Mouse (Mus musculus): ENCODE results near the gene Gm20388. TPM values are rescaled to one million over a fixed set of nuclear protein-coding genes. Genes with fewer than 3 reads are reported as not detected.

The Gm20388 gene
- total RNA-seq, 1 experiment, result 27.0 TPM

- Histone ChIP-seq H3K27ac (ENCODE audit: insufficient read depth, low read depth, low read length, poor library complexity, severe bottlenecking) (no peak overlapping the region), H3K4me1 (ENCODE audit: control insufficient read depth in 2 of 2, insufficient read depth in 2 of 2, low read length in 2 of 2, poor library complexity in 1 of 2) (no peaks in the 10 kb centered on the region), H3K9me3 (ENCODE audit: control insufficient read depth, insufficient read depth, low read depth, low read length) (no peaks in the 10 kb centered on the region), H3K4me3 (ENCODE audit: insufficient read depth in 1 of 2, low read depth in 1 of 2, low read length in 2 of 2, poor library complexity in 1 of 2, severe bottlenecking in 1 of 2) (no peak overlapping the region), H3K9ac (ENCODE audit: insufficient read depth, low read depth, low read length, poor library complexity, severe bottlenecking) (no peak overlapping the region), H3K36me3 (ENCODE audit: control insufficient read depth, insufficient read depth, low read length, poor library complexity, severe bottlenecking) (no peaks in the 10 kb centered on the region)
- TF ChIP-seq ZNF384 (IDR thresholded peaks at IDR 0.05; ENCODE audit: low read depth, low read length) (no peak), MAFK (IDR thresholded peaks at IDR 0.05; ENCODE audit: insufficient read depth, low read depth, low read length) (no peak), HCFC1 (IDR thresholded peaks at IDR 0.05; ENCODE audit: borderline replicate concordance, insufficient read depth, low read length) (no peak), CHD2 (IDR thresholded peaks at IDR 0.05; ENCODE audit: low read depth, low read length) (no peak)
- in situ Hi-C loops (cut with MboI; ENCODE audit: low sequenced_read_pairs in 2 of 2, unreplicated experiment in 2 of 2), result no loop called here
- DNase-seq (ENCODE audit: low read depth, low spot score), result no peak
Measured at GRCm38 (mm10) chr8:120959470-120959891, 1048.8 kb downstream of the Gm20388 start.

DNA sequence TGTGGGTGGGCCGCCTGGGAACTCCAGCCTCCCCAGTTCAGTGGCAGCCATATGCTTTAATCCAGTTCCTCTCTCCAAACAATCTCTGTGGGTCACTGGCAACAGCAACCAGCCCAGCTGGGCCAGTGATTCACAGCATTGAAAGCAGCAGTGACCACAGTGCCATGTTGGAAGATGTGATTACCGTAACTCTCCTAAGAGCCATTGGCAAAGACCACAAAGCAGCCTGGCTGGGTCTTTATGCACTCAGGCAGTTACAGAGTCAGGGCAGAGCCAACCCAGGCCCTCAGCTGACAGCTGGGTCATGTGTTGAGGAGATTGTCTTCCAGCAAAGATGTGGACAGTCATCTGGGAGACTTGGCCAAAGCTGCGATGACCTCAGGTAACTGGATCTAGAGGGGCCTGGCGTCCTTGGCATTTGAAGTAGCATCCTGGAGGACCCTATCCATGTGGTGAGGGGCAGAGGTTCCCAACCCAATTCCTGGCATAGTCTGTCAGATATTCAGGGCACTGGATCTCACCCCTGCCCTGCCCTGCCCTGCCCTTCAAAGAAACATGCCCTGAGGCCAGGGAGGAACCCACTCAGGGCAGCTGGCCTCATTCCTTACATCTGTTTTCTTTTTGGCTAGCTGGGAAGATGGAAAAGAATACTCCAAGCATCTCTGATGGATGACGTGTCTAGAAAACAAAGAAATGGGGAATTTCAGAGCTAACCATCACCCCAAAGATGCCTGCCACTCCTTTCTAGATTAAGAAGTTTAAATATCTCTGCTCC is 1052.2 kb downstream of the Gm20388 start:
- no peaks in the 10 kb centered on the region for H3K36me3 ChIP-seq (ENCODE audit: control insufficient read depth, insufficient read depth, low read length, poor library complexity, severe bottlenecking)
- no peaks in the 10 kb centered on the region for H3K9me3 ChIP-seq (ENCODE audit: control insufficient read depth, insufficient read depth, low read depth, low read length)
- no peak overlapping the region for H3K4me3 ChIP-seq (ENCODE audit: insufficient read depth in 1 of 2, low read depth in 1 of 2, low read length in 2 of 2, poor library complexity in 1 of 2, severe bottlenecking in 1 of 2)
- no peak overlapping the region for H3K9ac ChIP-seq (ENCODE audit: insufficient read depth, low read depth, low read length, poor library complexity, severe bottlenecking)
- H3K27ac ChIP-seq (ENCODE audit: insufficient read depth, low read depth, low read length, poor library complexity, severe bottlenecking), result no peak overlapping the region
- no peaks in the 10 kb centered on the region for H3K4me1 ChIP-seq (ENCODE audit: control insufficient read depth in 2 of 2, insufficient read depth in 2 of 2, low read length in 2 of 2, poor library complexity in 1 of 2)
- DNase-seq (ENCODE audit: low read depth, low spot score), result no peak
- in situ Hi-C loops (cut with MboI; ENCODE audit: low sequenced_read_pairs in 2 of 2, unreplicated experiment in 2 of 2), result no loop called here
- TF ChIP-seq ZNF384 (IDR thresholded peaks at IDR 0.05; ENCODE audit: low read depth, low read length) (no peak), MAFK (IDR thresholded peaks at IDR 0.05; ENCODE audit: insufficient read depth, low read depth, low read length) (no peak), HCFC1 (IDR thresholded peaks at IDR 0.05; ENCODE audit: borderline replicate concordance, insufficient read depth, low read length) (no peak), CHD2 (IDR thresholded peaks at IDR 0.05; ENCODE audit: low read depth, low read length) (no peak), ZC3H11A (IDR thresholded peaks at IDR 0.05; ENCODE audit: borderline replicate concordance, low read depth, low read length) (no peak)

GRCm38 (mm10) chr8:120966557-120966956 is 1055.9 kb downstream of the Gm20388 start:
- no peaks in the 10 kb centered on the region for H3K4me1 ChIP-seq (ENCODE audit: control insufficient read depth in 2 of 2, insufficient read depth in 2 of 2, low read length in 2 of 2, poor library complexity in 1 of 2)
- no peaks in the 10 kb centered on the region for H3K36me3 ChIP-seq (ENCODE audit: control insufficient read depth, insufficient read depth, low read length, poor library complexity, severe bottlenecking)
- H3K9me3 ChIP-seq (ENCODE audit: control insufficient read depth, insufficient read depth, low read depth, low read length), result no peaks in the 10 kb centered on the region
- H3K4me3 ChIP-seq (ENCODE audit: insufficient read depth in 1 of 2, low read depth in 1 of 2, low read length in 2 of 2, poor library complexity in 1 of 2, severe bottlenecking in 1 of 2), result no peak overlapping the region
- no peak overlapping the region for H3K9ac ChIP-seq (ENCODE audit: insufficient read depth, low read depth, low read length, poor library complexity, severe bottlenecking)
- no peak overlapping the region for H3K27ac ChIP-seq (ENCODE audit: insufficient read depth, low read depth, low read length, poor library complexity, severe bottlenecking)
- no peak for DNase-seq (ENCODE audit: low read depth, low spot score)
- in situ Hi-C loops (cut with MboI; ENCODE audit: low sequenced_read_pairs in 2 of 2, unreplicated experiment in 2 of 2), result no loop called here
- TF ChIP-seq ZC3H11A (IDR thresholded peaks at IDR 0.05; ENCODE audit: borderline replicate concordance, low read depth, low read length) (no peak), CHD2 (IDR thresholded peaks at IDR 0.05; ENCODE audit: low read depth, low read length) (no peak), HCFC1 (IDR thresholded peaks at IDR 0.05; ENCODE audit: borderline replicate concordance, insufficient read depth, low read length) (no peak), ZNF384 (IDR thresholded peaks at IDR 0.05; ENCODE audit: low read depth, low read length) (no peak)

DNA sequence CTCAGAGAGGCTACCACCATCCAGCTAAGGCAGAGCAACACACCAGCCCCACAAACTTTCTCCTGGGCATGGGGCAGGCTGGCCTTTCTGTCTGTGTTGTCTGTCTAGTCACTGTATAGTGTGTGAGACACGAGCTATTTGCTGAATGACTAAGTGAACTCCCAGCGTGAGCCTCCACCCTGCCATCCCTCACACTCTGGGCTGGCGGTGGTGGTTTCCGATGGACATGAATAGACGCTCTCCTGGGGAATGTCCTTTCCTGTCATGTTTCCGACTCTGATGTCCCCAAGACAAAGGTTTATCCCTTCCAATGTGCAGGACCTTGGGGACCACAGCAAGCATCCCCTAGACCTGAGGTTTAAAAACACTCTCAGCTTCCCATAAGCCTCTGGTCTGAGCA is 1057.7 kb downstream of the Gm20388 start:
- H3K9me3 ChIP-seq (ENCODE audit: control insufficient read depth, insufficient read depth, low read depth, low read length), result no peaks in the 10 kb centered on the region
- H3K27ac ChIP-seq (ENCODE audit: insufficient read depth, low read depth, low read length, poor library complexity, severe bottlenecking), result no peak overlapping the region
- H3K4me3 ChIP-seq (ENCODE audit: insufficient read depth in 1 of 2, low read depth in 1 of 2, low read length in 2 of 2, poor library complexity in 1 of 2, severe bottlenecking in 1 of 2), result no peak overlapping the region
- H3K4me1 ChIP-seq (ENCODE audit: control insufficient read depth in 2 of 2, insufficient read depth in 2 of 2, low read length in 2 of 2, poor library complexity in 1 of 2), result peaks cover 2% of the 10 kb centered on the region in 2 experiments; a peak in 1 of 4 replicates
- TF ChIP-seq CHD2 (IDR thresholded peaks at IDR 0.05; ENCODE audit: low read depth, low read length) (no peak), ZNF384 (IDR thresholded peaks at IDR 0.05; ENCODE audit: low read depth, low read length) (no peak), MAFK (IDR thresholded peaks at IDR 0.05; ENCODE audit: insufficient read depth, low read depth, low read length) (no peak), ZC3H11A (IDR thresholded peaks at IDR 0.05; ENCODE audit: borderline replicate concordance, low read depth, low read length) (no peak), HCFC1 (IDR thresholded peaks at IDR 0.05; ENCODE audit: borderline replicate concordance, insufficient read depth, low read length) (no peak)
- DNase-seq (ENCODE audit: low read depth, low spot score), result no peak
- in situ Hi-C loops (cut with MboI; ENCODE audit: low sequenced_read_pairs in 2 of 2, unreplicated experiment in 2 of 2), result no loop called here
- no peaks in the 10 kb centered on the region for H3K36me3 ChIP-seq (ENCODE audit: control insufficient read depth, insufficient read depth, low read length, poor library complexity, severe bottlenecking)
- no peak overlapping the region for H3K9ac ChIP-seq (ENCODE audit: insufficient read depth, low read depth, low read length, poor library complexity, severe bottlenecking)
